Mouse (Mus musculus) heart, adult 11 months (tissue): Measurements from ENCODE around the gene Apol6.
"Not testable (repeated sequence)": the region's sequence is repeated elsewhere in the genome, so short reads cannot be mapped to it uniquely, and the experiment has no call there.

ENCODE experiments used
- DNase-seq: peaks from one replicate; pipeline ENCODE4 v3.0.0; 2022

The Apol6 gene

DNA sequence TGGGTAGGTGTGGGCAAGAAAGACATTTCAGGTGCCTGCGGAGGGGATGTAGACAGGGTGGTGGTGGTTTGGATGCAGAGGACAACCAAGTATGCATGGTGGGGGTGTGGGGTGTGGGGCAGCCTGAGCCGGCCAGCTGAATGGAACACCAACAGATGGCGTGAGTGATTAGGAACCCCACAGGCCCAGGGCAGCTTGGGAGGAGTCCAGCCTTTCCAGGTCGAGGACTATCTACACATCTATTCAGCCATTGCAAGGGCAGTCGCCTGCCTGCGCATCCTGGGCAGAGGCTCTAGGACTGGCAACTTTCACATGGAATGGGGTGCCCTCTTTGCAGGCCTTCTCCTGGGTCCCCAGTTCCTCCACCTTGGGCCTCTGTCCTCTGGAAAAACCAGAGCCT, 10.0 kb upstream of the Apol6 start:
- peak; percentile 79 for DNase-seq

DNA sequence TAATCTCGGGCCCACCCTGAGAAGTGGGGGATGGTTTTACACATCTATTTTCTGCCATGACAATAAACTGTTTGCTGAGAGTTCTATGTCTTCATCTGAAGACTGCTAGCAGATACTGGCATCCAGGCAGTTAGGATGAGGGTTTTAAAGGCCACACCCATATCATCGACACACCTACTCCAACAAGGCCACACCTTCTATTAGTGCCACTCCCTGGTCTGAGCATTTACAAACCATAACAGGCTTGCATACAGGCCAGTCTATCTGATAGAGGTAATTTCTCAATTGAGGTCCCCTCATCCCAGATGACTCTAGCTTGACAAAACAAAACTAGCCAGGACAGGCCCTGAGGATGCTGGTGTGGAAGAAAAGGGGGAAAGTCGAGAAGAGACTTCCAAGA, 8.9 kb upstream of the Apol6 start:
- DNase-seq, result no peak

DNA sequence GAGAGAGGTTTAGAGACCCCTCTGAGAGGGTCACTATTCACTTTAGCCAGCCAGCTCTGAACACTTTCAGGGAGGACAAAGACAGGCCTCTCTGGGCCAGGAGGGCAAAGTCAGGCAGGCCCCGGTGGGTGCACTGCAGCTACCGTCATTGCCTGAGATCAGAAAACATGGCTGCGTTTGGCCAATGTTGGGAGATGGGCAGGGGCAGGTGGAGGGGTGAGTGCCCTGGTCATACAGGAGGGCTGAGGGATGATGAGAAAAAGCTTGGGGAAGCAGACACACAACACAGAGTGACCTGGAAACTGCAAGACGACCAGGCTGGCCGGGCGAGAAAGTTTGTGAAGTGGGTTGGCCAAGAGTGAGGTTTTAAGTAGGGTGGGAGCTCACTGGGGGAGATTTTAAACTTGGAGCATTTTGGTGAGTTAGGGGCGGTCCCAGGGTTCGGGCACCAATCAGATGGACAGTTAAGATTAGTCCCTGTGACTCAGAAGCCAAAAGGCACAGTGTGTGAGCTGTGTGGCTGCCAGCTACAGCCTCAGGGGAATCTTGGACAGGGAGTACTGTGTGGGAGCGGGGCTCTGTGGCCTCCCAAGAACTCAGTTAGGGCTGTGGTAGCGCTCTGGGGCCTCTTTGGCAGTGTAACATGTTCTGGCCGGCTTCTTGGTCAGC, 8.1 kb upstream of the Apol6 start:
- DNase-seq, result peak; percentile 99

DNA sequence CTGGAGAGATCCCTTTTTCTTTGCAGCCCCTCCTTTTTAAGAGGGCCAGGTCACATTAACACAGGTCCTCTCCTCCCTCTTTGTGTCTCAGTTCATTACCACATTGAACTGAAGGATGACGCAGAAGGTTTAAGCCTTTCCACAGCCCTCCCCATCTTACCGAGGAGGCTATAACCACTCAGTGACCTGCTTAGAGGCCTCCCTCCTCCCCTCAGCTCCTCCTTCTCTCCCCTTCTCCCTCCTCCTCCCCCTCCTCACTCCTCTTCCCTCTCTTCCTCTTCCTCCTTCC, 7.6 kb upstream of the Apol6 start:
- DNase-seq, result no peak

DNA sequence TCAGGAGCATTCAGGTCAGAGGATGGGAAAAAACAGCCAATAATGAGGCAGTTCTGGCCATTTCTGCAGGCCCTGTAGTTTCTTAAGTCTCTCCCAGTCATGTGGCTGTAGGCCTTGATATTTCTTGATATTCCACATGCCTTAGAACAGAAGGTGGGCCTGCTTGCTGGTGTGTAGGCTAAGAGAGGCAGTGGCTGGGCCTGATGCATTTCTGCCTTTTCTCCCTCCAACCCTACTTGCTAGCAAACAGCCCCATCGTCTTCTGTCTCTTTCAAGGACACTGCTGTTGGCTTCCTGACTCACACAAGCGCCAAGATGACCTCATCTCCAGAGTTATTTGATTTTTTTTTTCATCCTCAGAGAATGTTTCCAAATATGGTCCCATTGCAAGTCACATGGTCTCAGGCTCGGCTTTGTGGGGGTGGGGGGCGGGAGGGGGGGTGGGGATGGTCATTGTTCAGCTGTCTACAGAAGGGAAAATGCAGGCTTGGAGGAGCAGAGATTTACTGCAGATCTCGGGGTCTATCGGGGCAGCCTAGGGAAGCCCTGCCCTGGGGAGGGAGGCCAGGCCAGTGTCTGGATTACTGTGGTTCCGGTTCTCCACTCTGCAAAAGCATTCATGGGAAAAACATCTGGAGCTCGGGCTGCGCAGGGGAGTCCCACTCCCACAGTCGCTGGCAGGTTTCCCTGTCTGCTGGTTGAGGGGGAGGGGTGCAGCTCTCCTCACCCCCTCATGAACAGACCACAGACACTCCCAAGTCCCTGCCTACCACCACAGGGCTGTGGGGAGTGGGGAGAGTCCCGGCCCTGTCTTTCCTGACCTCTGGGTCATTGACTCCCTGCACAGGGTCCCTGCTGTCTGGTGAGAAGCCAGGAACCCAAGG, 7.0 kb upstream of the Apol6 start:
- peak; percentile 100 for DNase-seq

DNA sequence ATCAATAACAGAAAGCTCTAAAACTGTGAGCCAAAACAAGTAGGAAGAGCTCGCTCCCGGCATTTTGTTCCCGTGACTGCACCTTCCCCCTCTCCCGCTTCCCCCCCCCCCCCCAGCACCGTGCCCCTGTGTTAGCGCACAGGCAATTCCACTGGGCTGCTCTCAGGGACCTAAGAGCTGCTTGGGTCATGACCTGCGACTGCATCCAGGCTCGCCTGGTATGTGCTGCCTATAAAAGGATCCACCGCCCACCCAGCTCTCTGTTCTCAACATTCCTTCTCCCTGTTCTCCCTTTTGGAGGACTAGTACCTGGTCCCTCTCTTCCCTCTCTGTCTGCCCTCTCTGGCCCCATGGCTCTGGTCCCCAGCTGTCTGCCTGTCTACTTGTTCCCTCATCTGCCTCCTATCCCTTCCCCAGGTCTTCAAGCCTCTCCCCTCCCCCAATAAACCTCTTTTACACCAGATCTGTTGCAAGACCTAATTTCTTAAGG, 5.3 kb upstream of the Apol6 start:
- peak; percentile 92 for DNase-seq

DNA sequence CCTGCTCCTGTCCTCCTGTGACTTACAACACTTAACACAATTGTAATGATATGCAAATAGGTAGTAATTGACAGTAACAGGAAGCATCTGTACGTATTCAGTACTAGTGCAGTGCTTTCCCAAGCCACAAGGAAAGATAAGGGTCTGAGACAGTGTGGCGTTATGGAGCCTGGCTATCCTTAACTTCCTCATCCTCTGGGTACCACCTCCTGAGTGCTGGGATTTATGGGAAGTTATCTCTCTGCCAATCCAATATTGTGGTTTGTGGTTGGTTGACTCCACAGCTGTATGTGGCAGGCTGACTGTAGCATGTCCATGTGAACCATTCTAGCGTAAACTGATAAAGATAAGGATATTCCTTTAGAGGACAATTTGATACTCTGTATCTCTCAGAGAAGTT, 3.7 kb upstream of the Apol6 start:
- DNase-seq, result no peak

DNA sequence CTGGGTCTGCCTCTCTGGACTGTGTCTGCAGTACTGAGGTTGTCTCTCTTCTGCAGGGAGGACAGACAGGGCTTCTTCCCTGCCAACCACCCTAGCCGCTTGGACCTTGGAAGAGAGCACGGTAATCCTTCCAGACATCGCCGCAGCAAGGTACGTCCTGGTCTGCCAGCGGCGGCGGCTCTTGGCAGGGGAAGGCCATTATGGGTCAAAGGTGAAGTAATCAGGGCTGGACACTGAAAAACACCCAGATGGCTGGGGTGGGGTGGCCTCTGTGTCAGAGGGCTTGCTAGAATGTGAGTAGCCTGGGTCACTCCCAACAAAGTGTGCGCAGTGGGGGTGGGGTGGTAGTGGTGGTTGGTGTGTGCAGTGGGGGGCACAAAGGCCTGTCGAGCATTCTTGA, 1.1 kb downstream of the Apol6 start:
- DNase-seq, result peak; percentile 95

DNA sequence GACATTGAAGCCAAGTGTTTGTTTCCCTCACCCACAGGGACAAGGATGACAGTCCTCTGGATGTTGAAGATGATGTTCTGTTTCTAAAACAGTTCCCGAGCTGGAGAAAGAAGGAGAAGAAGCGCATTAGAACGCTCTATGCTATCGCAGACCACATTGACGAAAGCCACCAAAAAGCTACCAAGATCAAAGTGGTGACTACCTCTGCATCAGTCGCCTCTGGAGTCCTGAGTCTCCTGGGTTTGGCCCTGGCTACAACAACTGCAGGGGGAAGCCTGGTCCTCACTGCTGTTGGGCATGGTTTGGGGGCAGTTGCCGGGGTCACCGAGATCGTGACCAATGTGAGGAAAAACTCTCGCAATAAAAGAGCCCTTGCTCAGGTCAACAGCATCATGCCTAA, 6.0 kb downstream of the Apol6 start, which contains the start of gene Mb:
Mb (minus strand) TSS at position 101 of the 400 bp plus-strand sequence.
- no peak for DNase-seq

DNA sequence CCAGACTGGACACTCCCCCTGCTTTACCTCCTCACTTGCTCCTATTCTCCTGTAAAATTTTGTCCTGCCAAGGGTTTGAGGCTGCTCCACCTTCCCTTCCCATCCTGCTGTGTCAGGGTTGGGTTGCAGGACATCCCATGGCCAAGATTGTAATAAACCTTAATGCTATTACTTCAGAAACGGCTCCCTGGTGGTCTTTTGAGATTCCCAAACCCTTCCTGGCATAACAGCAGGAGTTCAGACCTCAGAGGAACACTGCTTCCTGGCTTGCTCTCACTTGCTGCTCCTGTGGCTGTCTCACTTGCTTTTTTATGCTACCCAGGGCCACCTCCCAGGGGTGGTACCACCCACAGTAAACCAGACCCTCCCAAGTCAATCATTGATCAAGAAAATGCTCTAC, 7.6 kb downstream of the Apol6 start:
- no peak for DNase-seq

DNA sequence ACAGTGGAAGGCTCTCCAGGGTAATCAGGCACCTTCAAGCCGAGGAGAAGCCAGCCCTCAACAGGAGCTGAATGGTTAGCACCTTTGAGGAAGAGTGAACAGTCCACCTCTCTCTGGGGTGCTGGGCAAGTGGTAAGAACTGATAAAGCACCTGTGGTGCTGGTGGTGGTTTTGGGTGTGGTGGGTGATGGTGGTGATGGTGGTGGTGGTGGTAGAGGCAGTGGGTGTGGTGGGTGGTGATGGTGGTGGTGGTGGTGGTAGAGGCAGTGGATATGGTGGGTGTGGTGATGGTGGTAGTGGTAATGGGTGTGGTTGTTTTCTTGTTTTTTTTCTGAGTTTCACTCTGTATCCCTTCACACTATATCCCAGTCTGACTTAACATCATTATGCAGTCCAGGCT, 8.5 kb downstream of the Apol6 start:
- no peak for DNase-seq

DNA sequence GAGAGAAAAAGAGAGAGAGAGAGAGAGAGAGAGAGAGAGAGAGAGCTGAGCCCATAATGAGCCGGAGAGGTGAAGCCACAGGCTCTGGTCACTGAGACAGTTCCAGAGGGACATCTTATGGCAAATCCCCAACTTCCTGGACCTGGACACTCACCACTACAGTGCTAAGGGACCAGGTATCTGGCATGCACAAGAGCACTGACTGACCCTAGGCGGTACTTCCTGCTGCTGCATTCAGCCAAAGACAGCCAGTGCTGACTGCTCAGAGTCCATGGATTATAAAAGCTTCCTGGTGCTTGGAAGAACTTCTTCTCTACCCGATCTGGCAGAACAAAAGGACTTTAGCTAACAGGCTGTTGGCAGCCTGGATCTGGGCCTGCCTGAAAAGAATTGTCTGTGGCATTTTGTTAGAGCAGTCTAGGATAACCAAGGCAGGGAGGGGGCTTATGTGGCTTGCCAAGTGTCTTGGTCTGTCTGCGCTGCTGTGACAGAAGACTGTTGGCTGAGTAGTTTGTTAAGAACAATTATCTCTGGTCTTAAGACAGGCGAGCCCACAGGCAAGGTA, 10.2 kb downstream of the Apol6 start:
- DNase-seq, result no peak

DNA sequence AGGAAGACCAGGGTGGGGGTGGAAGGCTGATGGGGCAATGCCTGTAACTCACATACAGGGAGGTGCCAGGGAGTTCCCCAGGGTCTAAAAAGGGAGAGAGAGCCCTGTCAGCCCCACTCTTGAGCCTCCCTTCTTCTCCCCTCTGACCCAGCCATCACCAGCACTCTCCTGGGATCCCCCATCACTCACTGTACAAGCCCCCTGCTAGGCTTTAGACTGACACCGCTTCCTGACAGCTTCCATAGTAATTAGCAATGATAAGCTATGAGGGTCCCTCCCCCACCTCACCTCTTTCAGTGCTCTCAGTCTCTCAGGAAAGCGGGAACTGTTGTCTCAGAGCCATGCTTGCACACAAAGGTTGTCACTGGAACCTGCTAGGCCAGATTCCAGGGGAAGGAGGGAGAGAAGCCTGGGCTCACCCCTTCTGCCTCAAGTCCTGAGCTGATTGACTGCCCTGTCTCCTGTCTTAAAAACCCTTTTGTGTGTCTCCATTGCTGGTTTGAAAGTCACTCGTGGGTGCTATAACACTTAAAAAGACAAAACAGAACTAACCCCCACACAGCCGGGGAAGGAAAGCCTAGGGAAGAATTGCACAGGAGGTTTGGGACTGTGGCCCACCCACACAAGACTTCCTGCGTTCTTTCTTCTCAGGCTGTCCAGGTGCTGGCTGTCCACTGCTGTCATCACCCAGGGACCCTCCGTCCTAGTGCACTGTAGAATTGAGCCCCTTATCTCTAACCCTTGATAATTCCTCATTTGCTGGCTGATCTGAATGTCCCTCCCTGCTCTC, 11.7 kb downstream of the Apol6 start:
- no peak for DNase-seq

DNA sequence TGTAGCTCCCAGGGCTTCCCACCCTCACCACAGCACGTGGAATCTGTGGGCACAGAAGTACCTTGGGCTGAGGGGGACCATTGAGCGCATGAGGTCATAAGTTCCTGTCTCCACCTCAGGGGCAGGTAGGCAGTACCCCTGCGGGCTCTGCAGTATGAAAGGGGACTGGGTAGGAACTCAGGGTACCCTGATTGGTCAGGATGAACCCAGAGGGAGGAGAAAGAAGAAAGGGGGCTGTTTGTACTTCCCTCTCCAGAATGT, 12.2 kb downstream of the Apol6 start:
- no peak for DNase-seq

DNA sequence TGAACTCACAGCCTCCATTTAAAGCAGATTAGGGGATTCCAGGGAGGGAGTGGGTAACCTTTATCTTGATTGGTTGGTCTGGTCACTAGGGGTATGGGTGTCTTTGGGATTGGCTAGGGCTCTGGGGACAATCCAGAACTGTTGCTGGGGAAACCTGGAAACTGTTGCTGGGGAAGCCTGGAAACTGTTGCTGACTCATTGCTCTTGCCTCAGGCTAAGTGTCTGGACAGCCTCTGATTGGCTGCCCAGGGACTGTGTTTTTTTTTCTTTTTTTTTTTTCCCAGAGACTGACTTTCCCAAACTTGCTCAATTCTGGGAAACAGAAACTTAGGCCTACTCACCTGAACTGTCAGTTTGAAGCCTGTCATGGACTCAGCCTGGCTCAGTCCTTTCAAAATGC, 14.0 kb downstream of the Apol6 start:
- DNase-seq, result no peak

DNA sequence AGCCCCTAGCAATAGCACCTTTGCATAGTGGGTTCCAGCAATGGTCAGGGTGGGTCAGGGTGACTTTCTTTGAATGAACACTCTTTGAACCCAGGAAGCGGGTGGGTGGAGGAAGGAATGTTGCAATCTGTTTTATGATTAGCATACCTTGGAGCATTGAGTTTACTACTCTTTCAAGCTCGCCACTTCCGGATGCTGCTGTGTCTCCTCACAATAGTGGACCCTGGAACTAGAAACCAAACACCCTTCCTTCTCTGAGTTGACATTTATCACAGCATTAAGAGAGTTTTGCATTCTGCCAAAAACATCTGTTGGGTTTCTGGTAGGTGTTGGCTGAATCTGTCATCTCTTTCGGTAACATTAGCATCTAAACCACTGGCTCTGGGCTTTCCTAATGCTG, 14.9 kb downstream of the Apol6 start:
- DNase-seq, result not testable (repeated sequence)

DNA sequence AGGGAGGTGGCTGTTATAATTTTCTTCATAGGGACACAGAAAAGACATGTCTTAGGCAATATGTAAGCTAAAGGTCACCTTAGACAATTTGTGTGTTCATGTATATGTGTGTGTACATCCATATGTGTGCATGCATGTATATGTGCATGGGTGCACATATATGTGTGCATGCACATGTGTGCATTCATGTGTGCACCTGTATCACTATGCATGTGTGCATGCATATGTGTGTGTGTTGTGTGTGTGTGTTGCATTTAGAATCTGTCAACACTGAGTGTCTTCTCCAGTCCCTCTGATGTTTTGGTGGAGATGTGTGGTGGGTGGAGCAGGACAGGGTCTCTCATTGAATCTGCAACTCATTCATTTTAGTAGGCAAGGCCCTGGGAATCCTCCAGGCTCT, 18.2 kb downstream of the Apol6 start:
- no peak for DNase-seq

DNA sequence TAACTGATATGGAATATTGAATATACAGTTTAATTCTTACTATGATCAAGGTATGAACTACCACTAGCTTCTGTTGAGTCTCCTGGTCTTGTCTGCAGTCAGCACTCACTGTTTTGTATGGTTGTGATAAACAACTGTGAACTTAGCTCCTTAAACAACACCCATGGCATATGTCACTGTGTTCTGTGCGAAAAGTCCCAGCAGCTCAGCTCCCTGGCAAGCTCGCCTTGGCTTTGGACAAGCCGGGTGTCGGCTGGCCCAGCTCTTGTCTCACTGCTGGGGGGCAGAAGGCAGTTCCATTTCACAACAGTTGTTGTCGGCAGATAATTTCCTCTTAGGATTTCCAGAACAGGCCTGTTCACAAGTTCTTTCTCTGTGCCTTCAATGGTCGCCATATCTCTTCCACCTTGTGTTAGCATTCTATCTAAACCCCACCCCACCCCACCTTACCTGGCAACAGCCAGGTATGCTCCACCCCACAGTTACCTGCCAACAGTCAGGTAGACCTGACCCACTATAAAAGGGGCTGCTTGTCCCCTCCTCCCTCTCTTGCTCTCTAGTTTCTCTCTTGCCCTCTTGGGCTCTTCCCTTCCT, 20.8 kb downstream of the Apol6 start:
- DNase-seq, result no peak

DNA sequence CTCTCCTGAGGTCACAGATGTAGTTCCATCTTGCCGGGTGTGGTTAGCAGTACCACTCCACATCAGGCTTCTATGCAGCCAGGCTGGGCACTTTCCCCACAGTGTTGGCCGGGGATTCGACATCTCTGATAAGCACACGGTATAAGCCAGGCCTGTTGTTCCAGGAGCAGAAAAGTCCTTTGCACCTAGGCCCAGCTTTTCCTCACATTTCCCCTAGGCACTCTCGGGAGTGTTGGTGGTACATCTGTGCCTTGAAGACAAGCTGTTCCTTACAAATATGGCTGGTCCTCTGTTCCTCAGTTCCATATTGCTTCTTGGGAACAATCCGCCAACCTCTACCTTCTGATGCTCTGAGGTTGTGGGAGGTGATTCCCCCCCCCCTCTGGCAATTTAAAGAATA, 21.7 kb downstream of the Apol6 start:
- no peak for DNase-seq

DNA sequence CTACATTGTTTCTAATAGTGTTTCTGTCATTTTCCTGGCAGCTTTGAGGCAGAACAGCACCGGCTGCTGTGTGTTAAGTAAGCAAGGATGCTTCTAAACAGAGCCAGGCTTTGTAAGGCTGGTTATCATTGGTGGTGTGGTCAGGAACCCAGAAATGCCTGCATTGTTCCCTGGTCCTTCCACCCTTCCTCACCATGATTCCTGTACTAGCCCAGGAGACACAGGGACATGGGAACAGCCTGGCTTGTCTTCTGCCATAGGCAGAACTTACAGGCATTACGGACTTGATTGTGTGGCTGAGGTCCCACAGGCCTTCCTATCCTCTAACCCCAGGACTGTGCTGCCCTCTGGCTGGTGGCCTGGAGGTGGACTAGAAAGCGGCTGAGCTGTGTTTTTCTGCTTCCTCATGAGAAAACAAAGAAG, 23.9 kb downstream of the Apol6 start:
- peak; percentile 93 for DNase-seq

DNA sequence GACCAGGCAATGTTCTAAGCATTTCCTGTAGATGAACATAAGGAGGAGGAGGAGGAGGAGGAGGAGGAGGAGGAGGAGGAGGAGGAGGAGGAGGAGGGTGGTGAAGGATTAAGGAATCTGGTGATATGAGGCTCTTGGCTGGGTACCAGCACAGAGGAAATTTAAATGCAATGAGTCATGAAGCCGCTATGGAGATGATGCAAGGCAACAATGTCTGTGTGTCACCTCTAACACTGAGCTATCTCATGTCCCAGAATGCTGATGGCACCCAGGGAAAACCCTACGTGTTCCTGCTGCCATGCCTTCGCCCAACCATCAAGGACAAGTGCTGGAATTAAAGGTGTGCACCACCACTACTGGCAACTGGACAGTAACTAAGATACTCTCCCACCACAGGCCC, 24.5 kb downstream of the Apol6 start:
- DNase-seq, result no peak

DNA sequence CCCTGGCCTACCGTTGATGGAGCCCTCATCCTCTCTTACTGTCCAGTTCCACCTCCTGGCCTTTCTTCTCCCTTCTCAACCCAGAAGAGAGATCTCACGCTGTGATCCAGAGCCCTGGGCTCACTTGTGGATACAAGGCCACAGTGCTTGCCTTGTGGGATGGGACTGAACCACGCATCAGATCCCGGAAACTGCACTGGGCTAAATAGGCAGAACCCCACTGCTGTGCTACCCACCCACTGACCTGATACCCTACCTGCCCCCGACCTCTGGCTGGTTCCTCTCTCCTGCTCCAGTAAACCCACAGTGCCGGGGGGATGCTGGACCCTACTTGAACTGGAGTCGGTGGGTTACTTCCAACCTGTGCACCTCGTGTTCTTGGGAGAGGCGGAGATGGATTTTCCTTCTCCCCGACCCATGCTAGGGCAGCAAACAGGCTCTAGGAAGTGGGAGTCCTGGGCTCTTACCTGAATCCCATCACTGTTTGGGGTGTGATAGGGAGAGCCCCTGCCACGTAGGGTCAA, 26.3 kb downstream of the Apol6 start:
- peak; percentile 93 for DNase-seq

DNA sequence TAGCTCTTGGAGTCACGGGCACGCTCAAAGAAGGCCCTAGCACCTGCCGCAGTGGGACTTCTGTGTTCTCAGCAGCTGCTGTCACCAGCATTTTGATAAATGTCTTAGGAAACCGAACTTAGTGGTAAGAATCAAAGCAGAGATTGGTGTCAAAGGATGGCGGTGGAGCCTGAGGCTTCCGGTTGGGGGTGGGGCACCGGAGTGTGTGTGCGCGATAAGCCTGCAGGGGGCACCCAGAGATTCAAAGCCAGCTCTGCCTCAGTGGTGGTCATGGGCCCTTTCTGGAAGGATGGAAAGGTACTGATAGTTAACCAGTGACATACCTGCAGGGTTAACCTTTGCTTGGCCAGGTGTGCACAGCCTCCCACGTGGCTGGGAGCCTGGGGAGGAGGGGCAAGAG, 27.0 kb downstream of the Apol6 start:
- DNase-seq, result no peak
